Mouse (Mus musculus) midbrain, embryonic 15.5 days (tissue): Measurements from ENCODE around the gene Plekhg6. TPM values are rescaled to one million over a fixed set of nuclear protein-coding genes. Genes with fewer than 3 reads are reported as not detected.

Experiments used
- ATAC-seq: fragments of 200-750 bp; cut with Nextera tagmentation; replicated peaks from 2 replicates; pipeline ENCODE4 v1.8.0; 2017; ENCODE audit warnings: moderate TSS enrichment
- H3K27ac ChIP-seq: fragments of 300-500 bp; sonication (generic); 2 replicates; pipeline ENCODE4 v1.5.1; 2015; ENCODE audit warnings: mild to moderate bottlenecking, inconsistent platforms
- H3K27me3 ChIP-seq: fragments of 300-500 bp; sonication (generic); replicated peaks from 2 replicates; pipeline ENCODE4 v1.6.1; 2015; ENCODE audit warnings: inconsistent platforms
- H3K36me3 ChIP-seq: fragments of 300-500 bp; sonication (generic); replicated peaks from 2 replicates; pipeline ENCODE4 v1.6.1; 2015; ENCODE audit warnings: inconsistent platforms
- H3K4me1 ChIP-seq: fragments of 300-500 bp; sonication (generic); 2 replicates; pipeline ENCODE4 v1.6.1; 2015; ENCODE audit warnings: inconsistent platforms
- H3K4me2 ChIP-seq: fragments of 300-500 bp; sonication (generic); 2 replicates; pipeline ENCODE4 v1.6.1; 2015; ENCODE audit warnings: inconsistent platforms, mild to moderate bottlenecking, moderate library complexity
- H3K4me3 ChIP-seq: fragments of 300-500 bp; sonication (generic); 2 replicates; pipeline ENCODE4 v1.5.1; 2015; ENCODE audit warnings: mild to moderate bottlenecking, inconsistent platforms
- H3K9ac ChIP-seq: fragments of 300-500 bp; sonication (generic); 2 replicates; pipeline ENCODE4 v1.6.1; 2015; ENCODE audit warnings: mild to moderate bottlenecking, inconsistent platforms
- H3K9me3 ChIP-seq: fragments of 300-500 bp; sonication (generic); 2 replicates; pipeline ENCODE4 v1.6.1; 2016; ENCODE audit warnings: inconsistent platforms
- WGBS: fragments of 180-500 bp; shearing (Covaris S2); methylation state at CpG from one replicate; pipeline ENCODE4 v1.1.7; 2015; ENCODE audit warnings: mixed read lengths; 5-methylcytosine and 5-hydroxymethylcytosine counted together
- polyA plus RNA-seq: library from polyadenylated mRNA; unstranded; fragments of >200 nt; fragmentation: Nextera tagmentation; extraction: Ambion mirVana; gene quantifications from 2 replicates; pipeline ENCODE4 v1.2.1, GENCODE M21; 2015

Gene Plekhg6
- polyA plus RNA-seq, 1 experiment from 2014 or later, result 0.32 TPM

GRCm38 (mm10) chr6:125413326-125413725, 32.7 kb upstream of the Plekhg6 start:
- Histone ChIP-seq H3K9ac (no peak overlapping the region), H3K4me2 (no peak overlapping the region), H3K4me1 (no peaks in the 10 kb centered on the region), H3K4me3 (no peak overlapping the region), H3K27ac (no peak overlapping the region), H3K36me3 (no peaks in the 10 kb centered on the region), H3K9me3 (no peaks in the 10 kb centered on the region), H3K27me3 (0 out of 2 replicates have a peak, but pooled peaks cover 2% of the 10 kb centered on the region)
- ATAC-seq, result no peak
- 78% methylated on average over 9 of the region's 9 CpGs for WGBS

- no peaks in the 10 kb centered on the region for H3K9me3 ChIP-seq
- ATAC-seq, result no peak
- no peak overlapping the region for H3K27ac ChIP-seq
- WGBS, result 95% methylated on average over 6 of the region's 6 CpGs
- H3K36me3 ChIP-seq, result no peaks in the 10 kb centered on the region
- H3K4me3 ChIP-seq, result no peak overlapping the region
- H3K4me2 ChIP-seq, result no peak overlapping the region
- H3K9ac ChIP-seq, result no peak overlapping the region
- no peaks in the 10 kb centered on the region for H3K4me1 ChIP-seq
- no peaks in the 10 kb centered on the region for H3K27me3 ChIP-seq
Observed at GRCm38 (mm10) chr6:125411661-125412060, 31.1 kb upstream of the Plekhg6 start.

GRCm38 (mm10) chr6:125410995-125411547, 30.5 kb upstream of the Plekhg6 start:
- Histone ChIP-seq H3K27ac (no peak overlapping the region), H3K9me3 (no peaks in the 10 kb centered on the region), H3K36me3 (no peaks in the 10 kb centered on the region), H3K4me3 (no peak overlapping the region), H3K4me1 (no peaks in the 10 kb centered on the region), H3K4me2 (no peak overlapping the region), H3K27me3 (no peaks in the 10 kb centered on the region), H3K9ac (no peak overlapping the region)
- no peak for ATAC-seq
- WGBS, result 67% methylated on average over 8 of the region's 8 CpGs

GRCm38 (mm10) chr6:125410551-125410950, 30.0 kb upstream of the Plekhg6 start:
- Histone ChIP-seq H3K36me3 (no peaks in the 10 kb centered on the region), H3K9me3 (no peaks in the 10 kb centered on the region), H3K9ac (no peak overlapping the region), H3K27me3 (no peaks in the 10 kb centered on the region), H3K4me2 (no peak overlapping the region), H3K4me3 (no peak overlapping the region), H3K27ac (no peak overlapping the region), H3K4me1 (no peaks in the 10 kb centered on the region)
- 75% methylated on average over 11 of the region's 11 CpGs for WGBS
- ATAC-seq, result no peak

- no peak overlapping the region for H3K4me3 ChIP-seq
- H3K4me2 ChIP-seq, result no peak overlapping the region
- no peaks in the 10 kb centered on the region for H3K4me1 ChIP-seq
- H3K27me3 ChIP-seq, result no peaks in the 10 kb centered on the region
- ATAC-seq, result no peak
- no peaks in the 10 kb centered on the region for H3K9me3 ChIP-seq
- H3K9ac ChIP-seq, result no peak overlapping the region
- no peaks in the 10 kb centered on the region for H3K36me3 ChIP-seq
- WGBS, result 91% methylated on average over 10 of the region's 10 CpGs
- H3K27ac ChIP-seq, result no peak overlapping the region
Observed at GRCm38 (mm10) chr6:125407657-125408056, 27.1 kb upstream of the Plekhg6 start.

GRCm38 (mm10) chr6:125407224-125407623, 26.6 kb upstream of the Plekhg6 start:
- no peak overlapping the region for H3K27ac ChIP-seq
- no peaks in the 10 kb centered on the region for H3K27me3 ChIP-seq
- no peak overlapping the region for H3K4me3 ChIP-seq
- 86% methylated on average over 7 of the region's 7 CpGs for WGBS
- no peak overlapping the region for H3K4me2 ChIP-seq
- no peaks in the 10 kb centered on the region for H3K4me1 ChIP-seq
- no peaks in the 10 kb centered on the region for H3K36me3 ChIP-seq
- ATAC-seq, result no peak
- no peaks in the 10 kb centered on the region for H3K9me3 ChIP-seq
- no peak overlapping the region for H3K9ac ChIP-seq

GRCm38 (mm10) chr6:125405461-125406382, 25.1 kb upstream of the Plekhg6 start:
- Histone ChIP-seq H3K4me1 (no peaks in the 10 kb centered on the region), H3K27me3 (no peaks in the 10 kb centered on the region), H3K4me2 (no peak overlapping the region), H3K27ac (no peak overlapping the region), H3K4me3 (no peak overlapping the region), H3K36me3 (no peaks in the 10 kb centered on the region), H3K9ac (no peak overlapping the region), H3K9me3 (no peaks in the 10 kb centered on the region)
- WGBS, result 65% methylated on average over 14 of the region's 14 CpGs
- ATAC-seq, result no peak

- Histone ChIP-seq H3K4me2 (no peak overlapping the region), H3K36me3 (no peaks in the 10 kb centered on the region), H3K9ac (no peak overlapping the region), H3K4me1 (no peaks in the 10 kb centered on the region), H3K4me3 (no peak overlapping the region), H3K27ac (no peak overlapping the region), H3K9me3 (no peaks in the 10 kb centered on the region), H3K27me3 (no peaks in the 10 kb centered on the region)
- 86% methylated on average over 5 of the region's 5 CpGs for WGBS
- no peak for ATAC-seq
Observed at GRCm38 (mm10) chr6:125389853-125390252, 9.3 kb upstream of the Plekhg6 start.

GRCm38 (mm10) chr6:125386080-125386479, 5.5 kb upstream of the Plekhg6 start:
- H3K27ac ChIP-seq, result no peak overlapping the region
- H3K4me2 ChIP-seq, result no peak overlapping the region
- peaks cover 9% of the 10 kb centered on the region for H3K27me3 ChIP-seq
- no peaks in the 10 kb centered on the region for H3K9me3 ChIP-seq
- H3K4me3 ChIP-seq, result no peak overlapping the region
- H3K4me1 ChIP-seq, result no peaks in the 10 kb centered on the region
- 86% methylated on average over 6 of the region's 6 CpGs for WGBS
- H3K9ac ChIP-seq, result no peak overlapping the region
- no peaks in the 10 kb centered on the region for H3K36me3 ChIP-seq
- no peak for ATAC-seq

- ATAC-seq, result no peak
- H3K4me3 ChIP-seq, result no peak overlapping the region
- H3K4me1 ChIP-seq, result peaks cover 3% of the 10 kb centered on the region
- H3K36me3 ChIP-seq, result no peaks in the 10 kb centered on the region
- no peaks in the 10 kb centered on the region for H3K9me3 ChIP-seq
- no peak overlapping the region for H3K4me2 ChIP-seq
- 66% methylated on average over 11 of the region's 11 CpGs for WGBS
- H3K27ac ChIP-seq, result no peak overlapping the region
- H3K27me3 ChIP-seq, result peaks cover 17% of the 10 kb centered on the region
- H3K9ac ChIP-seq, result no peak overlapping the region
Observed at GRCm38 (mm10) chr6:125385066-125385974, 4.7 kb upstream of the Plekhg6 start.

- H3K27me3 ChIP-seq, result peaks cover 48% of the 10 kb centered on the region
- H3K9me3 ChIP-seq, result no peaks in the 10 kb centered on the region
- H3K36me3 ChIP-seq, result no peaks in the 10 kb centered on the region
- WGBS, result 78% methylated on average over 2 of the region's 2 CpGs
- peaks cover 17% of the 10 kb centered on the region for H3K4me1 ChIP-seq
- no peak for ATAC-seq
- no peak overlapping the region for H3K27ac ChIP-seq
- H3K4me3 ChIP-seq, result no peak overlapping the region
- no peak overlapping the region for H3K9ac ChIP-seq
- H3K4me2 ChIP-seq, result no peak overlapping the region
Observed at GRCm38 (mm10) chr6:125382024-125382423, 1.4 kb upstream of the Plekhg6 start.

- WGBS, result 5% methylated on average over 9 of the region's 9 CpGs
- Histone ChIP-seq H3K4me1 (peaks cover 18% of the 10 kb centered on the region), H3K9ac (no peak overlapping the region), H3K4me3 (peak overlapping the region; percentile 32), H3K27ac (no peak overlapping the region), H3K36me3 (no peaks in the 10 kb centered on the region), H3K27me3 (peaks cover 52% of the 10 kb centered on the region), H3K4me2 (peak overlapping the region; percentile 72), H3K9me3 (no peaks in the 10 kb centered on the region)
- no peak for ATAC-seq
Observed at GRCm38 (mm10) chr6:125379781-125380180, 812 bp downstream of the Plekhg6 start.
